Mouse (Mus musculus) urinary bladder, postnatal 10 days (tissue): ENCODE data around the gene Gm20388.

Source experiments
- DNase-seq: peaks from one replicate; pipeline ENCODE4 v3.0.0; 2022; ENCODE audit warnings: low spot score

The Gm20388 gene

DNA sequence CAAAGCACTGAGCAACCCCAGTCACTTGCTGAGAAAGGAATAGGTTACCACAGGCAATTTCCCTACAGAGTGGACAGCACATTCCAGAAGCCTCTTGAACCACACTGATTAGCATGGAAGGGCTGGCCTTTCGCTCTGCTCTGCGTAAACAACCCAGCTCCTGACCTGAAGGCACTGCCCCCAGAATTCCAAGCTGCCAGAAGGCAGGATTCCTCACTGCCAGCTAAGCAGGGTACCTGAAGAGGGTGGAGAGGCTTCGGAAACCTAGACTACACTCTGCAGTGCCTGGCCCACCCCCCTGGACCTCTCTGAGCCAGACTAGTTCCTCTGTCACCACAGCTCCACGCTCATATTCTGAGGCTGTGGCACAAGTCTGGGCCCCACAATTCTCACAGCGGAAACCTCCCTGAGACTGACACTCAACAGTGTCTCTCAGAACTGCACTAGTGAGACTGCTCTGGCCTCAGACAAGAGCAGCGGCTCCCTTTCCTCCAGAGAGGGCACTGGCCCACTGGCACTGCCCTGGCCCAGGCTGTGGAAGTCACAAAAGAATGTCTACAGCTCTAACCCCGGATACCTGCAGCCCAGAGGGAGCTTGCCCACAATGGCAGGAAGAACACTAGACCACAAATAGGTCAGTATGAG is 2616.0 kb downstream of the Gm20388 start:
- no peak for DNase-seq

DNA sequence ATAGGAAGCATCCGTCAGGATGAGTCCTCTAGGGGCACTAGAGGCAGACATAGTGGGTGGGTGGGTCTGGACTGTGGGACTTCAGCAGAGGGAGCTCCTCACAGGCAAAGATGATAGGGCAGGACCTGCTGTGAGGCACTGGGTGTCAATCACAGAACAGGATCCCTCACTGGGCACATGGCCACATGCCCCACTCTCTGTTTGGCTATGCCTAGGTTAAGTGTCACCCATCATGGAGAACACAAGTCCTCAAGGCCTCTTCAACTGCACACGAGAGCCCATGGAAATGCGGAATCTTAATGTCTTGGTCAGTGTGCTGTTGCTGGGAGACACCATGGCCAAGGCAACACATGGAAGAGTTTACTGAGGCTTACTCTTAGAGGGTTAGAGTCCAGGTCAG is 2617.3 kb downstream of the Gm20388 start:
- DNase-seq, result no peak

- no peak for DNase-seq
Observed at GRCm38 (mm10) chr8:122529159-122529558, 2618.5 kb downstream of the Gm20388 start.

DNA sequence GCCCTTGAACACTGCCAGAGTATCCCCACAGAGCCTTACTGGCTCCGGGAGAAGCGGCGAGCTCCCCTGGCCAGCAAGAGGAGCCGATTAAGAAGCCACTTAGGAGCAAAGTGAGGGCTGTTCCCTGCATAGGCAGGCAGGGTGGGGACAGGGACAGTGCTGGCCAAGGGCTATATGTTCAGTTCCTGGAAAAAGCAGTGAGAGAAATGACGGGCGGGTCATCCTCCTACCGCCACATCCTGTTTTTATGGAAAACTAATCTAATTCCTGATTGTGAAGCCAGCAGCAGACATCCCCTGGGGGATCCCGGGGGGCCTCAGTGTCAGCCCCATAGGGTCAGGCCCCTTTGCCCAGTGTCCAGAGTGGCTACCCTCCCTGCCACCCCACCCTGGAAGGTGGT is 2620.7 kb downstream of the Gm20388 start:
- no peak for DNase-seq

DNA sequence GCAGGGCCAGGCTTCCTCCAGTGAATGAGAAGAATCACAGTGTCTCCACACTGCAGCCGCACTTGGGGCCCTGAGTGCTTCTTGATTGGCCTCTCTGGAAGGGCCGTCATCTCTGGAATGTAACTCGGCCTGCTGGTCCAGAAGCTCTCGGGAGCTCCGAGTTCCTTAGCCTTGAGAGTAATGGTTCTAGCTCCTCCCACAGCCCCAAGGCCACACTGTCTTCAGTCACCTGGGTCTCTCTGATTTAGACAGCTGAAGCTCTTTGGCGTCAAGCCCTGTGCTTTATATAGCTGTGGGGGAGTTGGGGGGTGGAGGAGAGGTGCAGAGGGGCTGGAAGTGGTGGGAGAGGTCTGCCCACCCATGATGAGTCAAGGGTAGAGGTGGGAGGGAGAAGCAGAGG is 2626.4 kb downstream of the Gm20388 start:
- DNase-seq, result no peak

DNA sequence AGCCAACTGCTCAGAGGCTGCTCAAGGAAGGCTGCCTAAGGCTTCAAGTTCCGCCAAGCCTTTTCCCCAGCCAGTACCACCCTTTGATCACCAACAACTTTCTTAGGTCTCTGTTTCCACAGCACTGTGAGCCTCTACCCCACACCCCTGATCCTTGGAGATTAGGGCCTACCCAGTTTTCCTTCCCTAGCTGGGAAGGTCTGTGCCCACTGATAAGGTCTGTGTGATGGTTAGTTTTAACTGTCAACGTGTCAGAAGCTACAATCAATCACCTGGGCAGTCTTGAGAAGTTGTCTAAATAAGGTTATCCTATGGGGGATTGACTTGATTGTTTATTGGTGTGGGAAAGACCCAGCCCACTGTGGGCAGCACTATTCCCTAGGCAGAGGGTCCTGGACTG is 2627.2 kb downstream of the Gm20388 start:
- DNase-seq, result no peak

GRCm38 (mm10) chr8:122538310-122539076 is 2627.9 kb downstream of the Gm20388 start:
- no peak for DNase-seq

DNA sequence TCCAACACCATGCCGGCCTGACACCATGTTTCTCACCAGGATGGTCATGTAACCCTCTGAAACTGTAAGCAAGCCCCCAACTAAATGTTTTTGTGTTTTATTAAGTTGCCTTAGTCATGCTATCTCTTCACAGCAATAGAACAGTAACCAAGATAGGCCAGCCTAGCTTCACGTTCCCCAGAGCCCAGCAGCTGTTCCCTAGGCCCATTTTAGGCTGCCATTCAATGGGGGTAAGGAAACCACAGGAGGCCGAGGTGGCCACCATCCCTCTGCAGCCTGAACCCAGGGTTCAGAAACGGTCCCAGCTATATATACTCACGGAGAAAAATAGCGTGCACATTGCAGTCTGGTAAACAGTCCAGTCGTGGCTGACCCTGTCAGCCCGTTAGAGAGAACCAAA is 2633.5 kb downstream of the Gm20388 start:
- DNase-seq, result no peak

DNA sequence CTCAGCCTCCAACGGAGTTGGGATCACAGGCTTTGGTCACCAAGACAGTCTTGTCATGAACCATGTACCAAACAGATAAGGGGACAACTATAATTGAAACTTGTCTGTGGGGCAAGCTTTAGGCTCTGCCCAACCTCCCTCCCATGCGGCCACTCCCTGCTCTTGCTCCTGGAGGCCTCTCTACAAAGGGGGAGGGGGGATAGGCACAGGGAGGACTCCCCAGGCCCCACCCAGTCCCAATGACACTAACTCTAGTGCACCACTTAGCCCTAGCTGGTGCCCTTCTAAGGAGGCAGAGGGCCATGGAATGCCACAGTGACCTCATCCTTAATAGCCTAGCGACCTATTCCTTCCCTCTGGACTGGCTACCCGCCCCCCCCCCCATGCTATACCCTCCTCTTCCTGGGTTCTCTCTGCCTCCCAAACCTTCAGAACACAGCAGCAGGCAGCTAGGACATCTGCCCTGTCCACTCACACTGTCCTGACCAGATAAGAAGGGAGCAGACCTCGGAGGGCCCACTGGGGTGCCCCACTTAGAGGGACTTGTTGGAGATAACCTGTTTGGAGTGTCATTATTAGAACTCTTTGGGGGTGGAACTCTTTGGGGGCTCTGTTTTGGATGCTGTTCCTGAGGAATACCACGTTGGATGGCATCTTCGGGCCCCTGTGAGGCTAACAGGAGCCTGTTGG is 2635.6 kb downstream of the Gm20388 start:
- no peak for DNase-seq

DNA sequence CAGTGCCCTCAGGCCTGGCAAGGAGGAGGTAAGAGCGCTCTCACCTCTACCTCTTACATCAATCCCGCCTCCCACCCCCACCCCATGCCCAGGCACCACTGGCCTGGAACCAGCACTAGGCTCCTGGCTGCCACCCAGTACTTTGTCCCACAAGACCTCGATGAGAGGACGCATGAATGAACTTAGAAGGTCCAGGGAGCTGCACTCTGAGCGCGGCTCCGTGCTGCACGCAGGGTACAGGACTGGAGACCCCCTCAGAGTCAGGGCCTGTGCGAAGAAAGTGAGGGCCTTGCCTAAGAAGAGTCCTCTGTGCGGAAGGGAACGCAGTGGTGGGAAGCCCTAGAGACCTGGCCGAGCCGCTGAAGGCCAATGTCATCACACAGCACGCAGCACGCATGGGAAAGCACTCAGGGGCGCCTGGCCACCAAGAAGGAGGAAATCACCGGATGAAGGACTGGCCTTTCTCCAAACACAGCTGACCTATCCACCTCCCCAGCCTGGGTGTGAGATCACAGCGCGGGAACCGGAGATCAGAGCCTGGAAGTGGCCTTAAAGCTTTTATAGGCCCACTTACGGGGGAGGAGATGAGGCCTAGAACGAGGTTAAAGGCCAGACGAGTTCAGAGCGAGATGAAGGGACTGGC is 2636.3 kb downstream of the Gm20388 start:
- DNase-seq, result no peak

- DNase-seq, result no peak
Observed at GRCm38 (mm10) chr8:122547815-122548214, 2637.2 kb downstream of the Gm20388 start.

DNA sequence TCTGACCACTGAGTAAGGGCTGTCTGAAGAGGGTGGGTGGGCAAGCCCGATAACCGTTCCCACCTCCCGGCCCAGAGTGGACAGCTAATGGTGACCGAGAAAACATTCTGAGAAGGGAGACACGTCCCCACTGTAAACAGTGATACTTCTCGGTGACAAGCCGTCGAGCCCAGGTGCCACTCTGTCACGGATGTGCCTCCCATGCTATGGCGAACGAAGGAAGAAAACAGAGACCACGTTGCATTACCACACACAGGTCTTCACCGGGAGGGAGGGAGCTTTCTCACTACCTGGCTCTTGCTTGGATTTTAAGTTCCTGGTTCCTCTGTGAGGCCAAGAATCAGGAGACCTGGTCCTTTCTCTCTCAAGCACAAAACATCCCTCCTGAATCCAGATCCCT is 2637.7 kb downstream of the Gm20388 start:
- no peak for DNase-seq

DNA sequence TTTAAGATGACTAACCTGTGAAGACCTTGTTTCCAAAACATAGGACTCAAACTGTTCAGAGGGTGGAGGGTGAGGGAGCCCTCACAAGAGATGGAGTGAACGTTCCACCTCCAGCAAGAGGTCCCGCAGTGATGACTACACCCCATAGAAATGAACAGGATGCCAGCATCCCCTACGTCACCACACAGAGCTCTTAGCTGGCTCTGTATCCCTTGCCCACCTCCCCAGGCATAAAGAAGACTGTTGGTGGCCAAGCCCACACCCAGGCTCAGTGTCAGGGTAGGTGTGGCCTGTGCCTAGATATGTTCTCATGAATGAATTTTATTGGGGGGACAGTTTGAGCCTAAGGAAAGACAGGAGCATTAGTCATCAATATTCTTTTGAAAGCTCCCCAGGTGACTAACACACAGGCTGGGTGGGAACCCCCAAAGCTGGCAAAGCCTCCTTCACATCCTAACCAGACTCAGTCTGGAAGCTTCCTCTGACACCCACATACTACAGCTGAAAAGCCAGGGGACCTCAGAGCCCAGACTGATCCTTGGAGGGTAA is 2638.3 kb downstream of the Gm20388 start:
- no peak for DNase-seq

DNA sequence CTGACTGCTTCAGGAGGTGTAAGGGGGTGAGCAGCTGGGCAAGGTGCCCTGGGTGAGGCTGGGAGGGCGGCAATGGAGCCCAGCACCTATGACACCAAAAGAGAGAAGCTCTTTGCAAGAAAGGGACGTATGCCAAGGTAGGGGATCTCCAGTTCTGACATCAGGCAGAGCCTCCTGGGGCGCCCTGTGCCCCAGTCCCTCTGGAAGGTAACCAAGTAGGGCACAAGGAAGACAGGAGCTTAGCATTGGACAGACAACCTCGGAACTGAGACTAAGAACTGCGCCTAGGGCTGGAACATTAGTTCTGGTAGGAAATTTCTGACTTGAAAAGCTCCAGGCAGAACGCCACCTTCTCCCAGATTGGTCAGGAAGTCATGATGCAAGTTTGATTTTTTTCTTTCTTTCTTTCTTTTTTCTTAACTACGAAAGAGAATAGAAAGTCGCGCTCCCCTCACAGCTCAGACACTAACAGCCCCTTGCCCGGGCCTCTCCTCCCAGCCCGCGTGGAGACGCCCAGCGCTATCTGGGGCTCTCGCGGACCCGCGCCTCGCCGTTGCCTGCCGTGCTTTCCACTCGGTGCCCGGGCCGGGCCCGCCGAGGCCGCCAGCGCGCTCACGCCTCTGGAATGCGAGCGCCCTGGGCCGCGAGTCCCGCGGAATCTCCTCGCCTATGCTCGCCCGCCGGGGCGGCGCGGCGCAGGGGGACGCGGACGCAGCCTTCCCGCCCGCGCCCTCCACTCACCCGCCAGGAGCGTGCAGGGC is 2639.8 kb downstream of the Gm20388 start:
- no peak for DNase-seq

DNA sequence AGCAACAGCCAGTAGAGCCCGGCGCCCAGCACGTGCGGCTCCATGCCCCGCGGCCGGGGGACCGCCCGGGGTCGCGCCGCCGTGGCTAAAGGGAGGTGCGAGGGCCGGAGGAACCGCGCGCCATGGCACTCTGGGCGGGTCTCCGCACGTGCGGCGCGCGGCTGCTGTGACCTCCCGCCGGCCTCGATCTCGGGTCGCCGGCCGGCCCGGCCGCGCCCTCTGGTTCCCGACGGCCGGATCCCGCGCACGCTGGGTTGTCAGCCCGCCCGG is 2640.3 kb downstream of the Gm20388 start:
- no peak for DNase-seq

GRCm38 (mm10) chr8:122551265-122552051 is 2640.8 kb downstream of the Gm20388 start, which contains the start of gene Piezo1:
Gene Piezo1 (minus strand): TSS chr8:122551329.
- DNase-seq, result peak; percentile 82

- no peak for DNase-seq
Observed at GRCm38 (mm10) chr8:122554786-122555185, 2644.1 kb downstream of the Gm20388 start.

GRCm38 (mm10) chr8:122556030-122557009 is 2645.7 kb downstream of the Gm20388 start:
- no peak for DNase-seq

DNA sequence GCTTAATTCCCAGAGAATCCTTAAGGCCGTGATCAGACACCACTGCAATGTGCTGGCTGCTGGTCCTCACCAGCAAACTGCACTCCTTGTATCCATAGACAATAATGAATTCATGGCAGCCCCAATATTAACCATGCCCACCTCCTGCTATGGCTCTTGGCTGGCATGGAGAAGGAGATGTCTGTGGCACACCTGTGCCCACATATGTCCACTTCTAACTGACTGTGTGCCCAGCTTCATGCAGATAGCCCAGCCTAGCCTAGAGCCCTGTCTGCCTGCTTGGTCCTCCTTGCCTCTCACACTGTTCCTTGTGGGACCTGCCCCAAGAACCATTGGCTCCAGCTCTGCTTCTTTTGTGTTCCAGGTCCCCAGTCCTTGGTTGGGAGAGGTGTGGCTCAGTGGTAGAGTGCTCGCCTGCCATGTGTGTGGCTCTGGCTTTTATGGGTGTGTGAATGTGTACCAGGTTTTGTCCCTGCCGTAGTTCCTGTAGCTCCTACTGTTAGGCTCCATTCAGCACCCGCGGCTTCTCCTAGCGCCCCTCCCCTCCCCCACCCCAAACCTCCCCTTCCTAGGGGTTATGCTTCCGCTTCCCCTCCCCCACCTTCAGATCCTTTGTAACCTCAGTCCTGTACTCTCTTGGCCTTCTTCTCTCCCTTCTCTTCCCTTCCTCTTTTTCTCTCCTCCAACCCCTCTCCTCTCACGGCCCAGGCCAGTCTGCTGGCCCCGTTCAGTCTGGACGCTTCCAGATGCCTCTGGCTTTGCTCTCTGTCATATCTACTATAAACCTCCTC is 2646.8 kb downstream of the Gm20388 start:
- no peak for DNase-seq
